ENCODE assay signal across 8 mouse cellular contexts in genomic region chr8:95487800-95488697, GRCm38 (mm10). TPM values are rescaled to one million over a fixed set of nuclear protein-coding genes. Genes with fewer than 3 reads are reported as not detected.
DNase-seq lines count a peak whose midpoint lies in the region; ATAC-seq and TF ChIP-seq lines count a peak whose summit lies in the region.

No protein-coding gene starts in this region.

- peak overlapping the region; percentile 83 for H3K4me2 ChIP-seq in embryonic facial prominence, embryonic 11.5 days (ENCODE audit: low read depth, low read length)
- peak overlapping the region; percentile 93 for H3K4me2 ChIP-seq in hindbrain, embryonic 12.5 days (replicated peaks)
- peak overlapping the region; percentile 97 for H3K4me2 ChIP-seq in liver, postnatal 0 days (ENCODE audit: low read depth, low read length)

- H3K9ac ChIP-seq in embryonic facial prominence, embryonic 11.5 days (replicated peaks; ENCODE audit: low read length) = peak overlapping the region; percentile 96
- peak overlapping the region; percentile 92 for H3K9ac ChIP-seq in hindbrain, embryonic 12.5 days
- peak overlapping the region; percentile 99 for H3K9ac ChIP-seq in liver, postnatal 0 days (replicated peaks)

- intact Hi-C loops in gastrocnemius, adult 2 months (cut with DNase I) = loop anchor here (5.0 to 10.0 kb wide), 2 partner anchors 141 to 237 kb away; no protein-coding TSS in a partner anchor

- peak overlapping the region; percentile 75 for H3K27ac ChIP-seq in gastrocnemius, adult 2 months
- no peak overlapping the region for H3K27ac ChIP-seq in embryonic facial prominence, embryonic 11.5 days (replicated peaks; ENCODE audit: low read depth, low read length)
- peak overlapping the region; percentile 70; the same call in 1 of the 2 replicates for H3K27ac ChIP-seq in hindbrain, embryonic 12.5 days
- H3K27ac ChIP-seq in liver, postnatal 0 days (ENCODE audit: low read depth) = peak overlapping the region; percentile 61

- H3K4me1 ChIP-seq in embryonic facial prominence, embryonic 11.5 days (ENCODE audit: control insufficient read depth, insufficient read depth, low read length) = peaks cover 3% of the 10 kb centered on the region; the same call in 1 of the 2 replicates
- peaks cover 12% of the 10 kb centered on the region for H3K4me1 ChIP-seq in hindbrain, embryonic 12.5 days
- H3K4me1 ChIP-seq in liver, postnatal 0 days (ENCODE audit: insufficient read depth) = peaks cover 12% of the 10 kb centered on the region

- peak; percentile 26 for DNase-seq in gastrocnemius, adult 2 months
- DNase-seq in gastrocnemius, adult 18-20 months (ENCODE audit: low spot score) = no peak
- DNase-seq in CD8-positive naive resting alpha-beta T cell, adult 2 months (ENCODE audit: low read depth in 2 of 2, low spot score in 2 of 2) = peak; percentile 3 to 15
- DNase-seq in embryonic facial prominence, embryonic 11.5 days (ENCODE audit: low spot score) = peak; percentile 2
- peak; percentile 39 for DNase-seq in liver, postnatal 0 days
- peak; percentile 23 for DNase-seq in splenic B cell, adult 2 months (ENCODE audit: low read depth, low spot score)
- no peak for DNase-seq in left cerebral cortex, adult 9 months (ENCODE audit: low spot score in 2 of 2)

- 0% methylated on average over 80 of the region's 95 CpGs for WGBS in embryonic facial prominence, embryonic 11.5 days
- WGBS in hindbrain, embryonic 12.5 days = 1% methylated on average over 64 of the region's 95 CpGs
- WGBS in liver, postnatal 0 days (ENCODE audit: insufficient replicate concordance) = 1% methylated on average over 57 of the region's 95 CpGs

- H3K4me3 ChIP-seq in gastrocnemius, adult 2 months = peak overlapping the region; percentile 87
- H3K4me3 ChIP-seq in embryonic facial prominence, embryonic 11.5 days (ENCODE audit: low read depth, low read length) = peak overlapping the region; percentile 93
- H3K4me3 ChIP-seq in hindbrain, embryonic 12.5 days = peak overlapping the region; percentile 89
- peak overlapping the region; percentile 91 for H3K4me3 ChIP-seq in liver, postnatal 0 days (ENCODE audit: low read depth, low read length)

- no peaks in the 10 kb centered on the region for H3K27me3 ChIP-seq in embryonic facial prominence, embryonic 11.5 days (ENCODE audit: control insufficient read depth, insufficient read depth, low read length)
- H3K27me3 ChIP-seq in hindbrain, embryonic 12.5 days = no peaks in the 10 kb centered on the region
- no peaks in the 10 kb centered on the region for H3K27me3 ChIP-seq in liver, postnatal 0 days (ENCODE audit: insufficient read depth, low read length)
- H3K27me3 ChIP-seq in splenic B cell, adult 2 months (ENCODE audit: control insufficient read depth, insufficient read depth, low read length, poor library complexity, severe bottlenecking) = 0 out of 2 replicates have a peak, but pooled peaks cover 2% of the 10 kb centered on the region

- no peak for TF ChIP-seq EP300 in liver, postnatal 0 days (IDR thresholded peaks at IDR 0.05; ENCODE audit: low read depth)

- no peaks in the 10 kb centered on the region for H3K9me3 ChIP-seq in embryonic facial prominence, embryonic 11.5 days (replicated peaks; ENCODE audit: control insufficient read depth, low read length)
- H3K9me3 ChIP-seq in hindbrain, embryonic 12.5 days (replicated peaks) = no peaks in the 10 kb centered on the region
- no peaks in the 10 kb centered on the region for H3K9me3 ChIP-seq in liver, postnatal 0 days (ENCODE audit: low read length)

- H3K36me3 ChIP-seq in embryonic facial prominence, embryonic 11.5 days (replicated peaks; ENCODE audit: control insufficient read depth, insufficient read depth, low read depth, low read length) = 0 out of 2 replicates have a peak, but pooled peaks cover 2% of the 10 kb centered on the region
- H3K36me3 ChIP-seq in hindbrain, embryonic 12.5 days = peaks cover 24% of the 10 kb centered on the region
- H3K36me3 ChIP-seq in liver, postnatal 0 days (replicated peaks; ENCODE audit: insufficient read depth, low read length) = peaks cover 27% of the 10 kb centered on the region
- no peaks in the 10 kb centered on the region; the same call in 1 of the 2 replicates for H3K36me3 ChIP-seq in splenic B cell, adult 2 months (ENCODE audit: control insufficient read depth, insufficient read depth, low read length, poor library complexity, severe bottlenecking)

- no peak; the same call in 1 of the 2 replicates for ATAC-seq in embryonic facial prominence, embryonic 11.5 days (replicated peaks; ENCODE audit: insufficient number of reproducible peaks, low FRiP score, low TSS enrichment, low read depth)
- peak; percentile 30 for ATAC-seq in hindbrain, embryonic 12.5 days (ENCODE audit: low FRiP score)
- peak; percentile 66 for ATAC-seq in liver, postnatal 0 days

- no peak for TF ChIP-seq CTCF in gastrocnemius, adult 2 months (IDR thresholded peaks at IDR 0.05)
- TF ChIP-seq CTCF in liver, postnatal 0 days (IDR thresholded peaks at IDR 0.05; ENCODE audit: low read depth) = peak; percentile 24; the same call in 1 of the 2 replicates

RNA-seq across cellular contexts. Expression of gene Csnk2a2, which starts 1.8 kb away (rescaled TPM):
- 10 to 100 TPM; 23.1 to 23.7 TPM for total RNA-seq in gastrocnemius, adult 2 months (2021)
- 10 to 100 TPM; 24.2 to 24.7 TPM for total RNA-seq in gastrocnemius, adult 18-20 months (2021)
- polyA plus RNA-seq in embryonic facial prominence, embryonic 11.5 days (2014; fragmentation: Nextera tagmentation; extraction: Ambion mirVana) = 14.6 and 19.9 TPM in 2 replicates
- polyA plus RNA-seq in hindbrain, embryonic 12.5 days (2016; fragmentation: Nextera tagmentation; extraction: Ambion mirVana) = 10.0 and 12.9 TPM in 2 replicates
- polyA plus RNA-seq in liver, postnatal 0 days (2015; fragmentation: Nextera tagmentation; extraction: Ambion mirVana) = 3.8 and 4.7 TPM in 2 replicates

RNA-seq across cellular contexts. Expression of gene Ccdc113, which starts 45.8 kb away (rescaled TPM):
- not detected for total RNA-seq in gastrocnemius, adult 2 months (2021)
- total RNA-seq in gastrocnemius, adult 18-20 months (2021) = not detected
- polyA plus RNA-seq in embryonic facial prominence, embryonic 11.5 days (2014; fragmentation: Nextera tagmentation; extraction: Ambion mirVana) = not detected in 2 replicates
- polyA plus RNA-seq in hindbrain, embryonic 12.5 days (2016; fragmentation: Nextera tagmentation; extraction: Ambion mirVana) = 2.6 and 2.8 TPM in 2 replicates
- not detected in 2 replicates for polyA plus RNA-seq in liver, postnatal 0 days (2015; fragmentation: Nextera tagmentation; extraction: Ambion mirVana)

RNA-seq across cellular contexts. Expression of gene Cfap20, which starts 53.4 kb away (rescaled TPM):
- total RNA-seq in gastrocnemius, adult 2 months (2021) = 1 to 10 TPM; 6.5 TPM
- 1 to 10 TPM; 6.0 to 6.5 TPM for total RNA-seq in gastrocnemius, adult 18-20 months (2021)
- polyA plus RNA-seq in embryonic facial prominence, embryonic 11.5 days (2014; fragmentation: Nextera tagmentation; extraction: Ambion mirVana) = 146 and 160 TPM in 2 replicates
- 124 and 130 TPM in 2 replicates for polyA plus RNA-seq in hindbrain, embryonic 12.5 days (2016; fragmentation: Nextera tagmentation; extraction: Ambion mirVana)
- 30.4 and 33.1 TPM in 2 replicates for polyA plus RNA-seq in liver, postnatal 0 days (2015; fragmentation: Nextera tagmentation; extraction: Ambion mirVana)

Comparison
In these comparisons a context has a peak if more than half of its experiments do, and no peak if none do; other contexts are left out.
1. DNase-seq: peak in gastrocnemius, adult 2 months (single experiment), CD8-positive naive resting alpha-beta T cell, adult 2 months (2 of 2), embryonic facial prominence, embryonic 11.5 days (single experiment), liver, postnatal 0 days (single experiment) and splenic B cell, adult 2 months (single experiment); none in gastrocnemius, adult 18-20 months (single experiment) and left cerebral cortex, adult 9 months (0 of 2).
2. Peak in every context shown above with its lines, with median percentiles within 50 percentile points of each other: H3K4me3 ChIP-seq, H3K4me2 ChIP-seq and H3K9ac ChIP-seq.